Mouse (Mus musculus): ENCODE measurements around the gene Gapt. TPM values are rescaled to one million over a fixed set of nuclear protein-coding genes. Genes with fewer than 3 reads are reported as not detected.
A peak's percentile ranks its signal among the peaks of the same experiment; 100 is the strongest.

The Gapt gene
- total RNA-seq, 2 experiments from 2014 or later, result not detected

- intact Hi-C loops (cut with DNase I), result loop anchor here (1.0 kb wide), 1 partner anchor 306 kb away; no protein-coding TSS in a partner anchor
- DNase-seq (ENCODE audit: low spot score in 2 of 2), result no peak
Measured at GRCm38 (mm10) chr13:110367961-110368555, 11.1 kb upstream of the Gapt start.

GRCm38 (mm10) chr13:110366477-110366876 is 9.5 kb upstream of the Gapt start:
- intact Hi-C loops (cut with DNase I), result no loop called here

GRCm38 (mm10) chr13:110363722-110364121 is 6.7 kb upstream of the Gapt start:
- intact Hi-C loops (cut with DNase I), result no loop called here
- no peak for DNase-seq (ENCODE audit: low spot score in 2 of 2)

More at GRCm38 (mm10) chr13:110366477-110366876, 9.5 kb upstream of the Gapt start:
- no peak for DNase-seq (ENCODE audit: low spot score in 2 of 2)

- no peak for DNase-seq (ENCODE audit: low spot score in 2 of 2)
- intact Hi-C loops (cut with DNase I), result no loop called here
Measured at GRCm38 (mm10) chr13:110351051-110351450, 5.9 kb downstream of the Gapt start.

GRCm38 (mm10) chr13:110346707-110347106 is 10.3 kb downstream of the Gapt start:
- intact Hi-C loops (cut with DNase I), result no loop called here
- DNase-seq (ENCODE audit: low spot score in 2 of 2), result no peak

GRCm38 (mm10) chr13:110342602-110343001 is 14.4 kb downstream of the Gapt start:
- intact Hi-C loops (cut with DNase I), result no loop called here
- DNase-seq (ENCODE audit: low spot score in 2 of 2), result no peak

- no peak for DNase-seq (ENCODE audit: low spot score in 2 of 2)
- intact Hi-C loops (cut with DNase I), result no loop called here
Measured at GRCm38 (mm10) chr13:110332958-110333597, 23.9 kb downstream of the Gapt start.

- DNase-seq (ENCODE audit: low spot score in 2 of 2), result peak; percentile 4 to 10
- intact Hi-C loops (cut with DNase I), result no loop called here
Measured at GRCm38 (mm10) chr13:110318746-110319145, 38.3 kb downstream of the Gapt start.

- intact Hi-C loops (cut with DNase I), result no loop called here
- DNase-seq (ENCODE audit: low spot score in 2 of 2), result no peak
Measured at GRCm38 (mm10) chr13:110307188-110307587, 49.8 kb downstream of the Gapt start.

Other genes starting within 250 kb of the Gapt start
- gene Rab3c, start 76.2 kb downstream of the Gapt start, total RNA-seq (2021), result 100 to 1,000 TPM; 155 to 184 TPM
- gene Plk2, start 37.8 kb upstream of the Gapt start, total RNA-seq (2021), result 100 to 1,000 TPM; 253 to 258 TPM